Mouse (Mus musculus) kidney, embryonic 16.5 days (tissue): ENCODE data around the gene Arhgap45. TPM values are rescaled to one million over a fixed set of nuclear protein-coding genes. Genes with fewer than 3 reads are reported as not detected.

Experiments
- ATAC-seq: fragments of 200-750 bp; cut with Nextera tagmentation; 2 replicates; pipeline ENCODE4 v1.8.0; 2017; ENCODE audit warnings: moderate TSS enrichment; ENCODE audit not compliant: low FRiP score, low TSS enrichment
- H3K27ac ChIP-seq: fragments of 300-500 bp; sonication (generic); 2 replicates; pipeline ENCODE4 v1.5.1; 2014; ENCODE audit warnings: low read length
- H3K27me3 ChIP-seq: fragments of 300-500 bp; sonication (generic); 2 replicates; pipeline ENCODE4 v1.6.1; 2014; ENCODE audit warnings: low read length, control low read depth, mixed read lengths; ENCODE audit not compliant: insufficient read depth
- H3K36me3 ChIP-seq: fragments of 300-500 bp; sonication (generic); 2 replicates; pipeline ENCODE4 v1.6.1; 2014; ENCODE audit warnings: low read length, control low read depth, mixed read lengths; ENCODE audit not compliant: insufficient read depth
- H3K4me1 ChIP-seq: fragments of 300-500 bp; sonication (generic); 2 replicates; pipeline ENCODE4 v1.6.1; 2014; ENCODE audit warnings: low read length, control low read depth, mixed read lengths; ENCODE audit not compliant: insufficient read depth
- H3K4me2 ChIP-seq: fragments of 300-500 bp; sonication (generic); replicated peaks from 2 replicates; pipeline ENCODE4 v1.6.1; 2014; ENCODE audit warnings: low read depth, low read length
- H3K4me3 ChIP-seq: fragments of 300-500 bp; sonication (generic); 2 replicates; pipeline ENCODE4 v1.5.1; 2014; ENCODE audit warnings: mild to moderate bottlenecking, low read length
- H3K9ac ChIP-seq: fragments of 300-500 bp; sonication (generic); replicated peaks from 2 replicates; pipeline ENCODE4 v1.6.1; 2014; ENCODE audit warnings: low read length
- H3K9me3 ChIP-seq: fragments of 300-500 bp; sonication (generic); 2 replicates; pipeline ENCODE4 v1.6.1; 2016; ENCODE audit warnings: low read length, control low read depth
- WGBS: fragments of 180-500 bp; shearing (Covaris S2); extraction: QIAGEN DNeasy Blood & Tissue Kit; methylation state at CpG from one replicate; pipeline ENCODE4 v1.1.7; 2014; 5-methylcytosine and 5-hydroxymethylcytosine counted together
- polyA plus RNA-seq: library from polyadenylated mRNA; unstranded; fragments of >200 nt; fragmentation: Nextera tagmentation; extraction: Ambion mirVana; gene quantifications from 2 replicates; pipeline ENCODE4 v1.2.1, GENCODE M21; 2015

Gene Arhgap45
- polyA plus RNA-seq, 1 experiment from 2014 or later = 11.3 TPM

GRCm38 (mm10) chr10:80018739-80019297 lies 2.4 kb downstream of the Arhgap45 start:
- peak; percentile 67 for ATAC-seq
- Histone ChIP-seq H3K9me3 (no peaks in the 10 kb centered on the region), H3K9ac (peak overlapping the region; percentile 48), H3K4me3 (peak overlapping the region; percentile 41), H3K27me3 (peaks cover 23% of the 10 kb centered on the region), H3K27ac (peak overlapping the region; percentile 71), H3K4me2 (peak overlapping the region; percentile 49), H3K36me3 (no peaks in the 10 kb centered on the region), H3K4me1 (peaks cover 19% of the 10 kb centered on the region)
- 5% methylated on average over 12 of the region's 15 CpGs for WGBS

- ATAC-seq = peak; percentile 69; the same call in 1 of the 2 replicates
- H3K4me2 ChIP-seq = peak overlapping the region; percentile 49
- peak overlapping the region; percentile 71 for H3K27ac ChIP-seq
- H3K9me3 ChIP-seq = no peaks in the 10 kb centered on the region
- peak overlapping the region; percentile 41 for H3K4me3 ChIP-seq
- peaks cover 15% of the 10 kb centered on the region for H3K27me3 ChIP-seq
- peak overlapping the region; percentile 48 for H3K9ac ChIP-seq
- H3K36me3 ChIP-seq = no peaks in the 10 kb centered on the region
- peaks cover 16% of the 10 kb centered on the region for H3K4me1 ChIP-seq
- WGBS = 10% methylated on average over 20 of the region's 20 CpGs
Observed at GRCm38 (mm10) chr10:80019471-80020131, 3.1 kb downstream of the Arhgap45 start.

GRCm38 (mm10) chr10:80020191-80020590 lies 3.7 kb downstream of the Arhgap45 start:
- H3K9me3 ChIP-seq = no peaks in the 10 kb centered on the region
- H3K36me3 ChIP-seq = no peaks in the 10 kb centered on the region
- H3K4me2 ChIP-seq = peak overlapping the region; percentile 49
- H3K4me3 ChIP-seq = peak overlapping the region; percentile 41
- H3K4me1 ChIP-seq = peaks cover 16% of the 10 kb centered on the region
- peak overlapping the region; percentile 71; the same call in 1 of the 2 replicates for H3K27ac ChIP-seq
- ATAC-seq = no peak
- H3K9ac ChIP-seq = peak overlapping the region; percentile 48
- H3K27me3 ChIP-seq = peaks cover 9% of the 10 kb centered on the region; the same call in 1 of the 2 replicates
- WGBS = 39% methylated on average over 11 of the region's 11 CpGs

GRCm38 (mm10) chr10:80020603-80021319 lies 4.3 kb downstream of the Arhgap45 start:
- WGBS = 81% methylated on average over 18 of the region's 18 CpGs
- Histone ChIP-seq H3K27ac (no peak overlapping the region), H3K36me3 (no peaks in the 10 kb centered on the region), H3K9me3 (no peaks in the 10 kb centered on the region), H3K27me3 (0 out of 2 replicates have a peak, but pooled peaks cover 3% of the 10 kb centered on the region), H3K4me2 (peak overlapping the region; percentile 49), H3K9ac (no peak overlapping the region; the same call in 1 of the 2 replicates), H3K4me1 (peaks cover 16% of the 10 kb centered on the region), H3K4me3 (peak overlapping the region; percentile 41)
- no peak for ATAC-seq

- H3K4me1 ChIP-seq = peaks cover 16% of the 10 kb centered on the region
- no peaks in the 10 kb centered on the region for H3K36me3 ChIP-seq
- no peak overlapping the region for H3K27ac ChIP-seq
- 83% methylated on average over 11 of the region's 13 CpGs for WGBS
- no peaks in the 10 kb centered on the region for H3K9me3 ChIP-seq
- H3K4me2 ChIP-seq = no peak overlapping the region
- no peak for ATAC-seq
- H3K27me3 ChIP-seq = no peaks in the 10 kb centered on the region
- no peak overlapping the region for H3K9ac ChIP-seq
- H3K4me3 ChIP-seq = no peak overlapping the region
Observed at GRCm38 (mm10) chr10:80021320-80021641, 4.8 kb downstream of the Arhgap45 start.

- 90% methylated on average over 12 of the region's 12 CpGs for WGBS
- H3K36me3 ChIP-seq = no peaks in the 10 kb centered on the region
- no peaks in the 10 kb centered on the region for H3K9me3 ChIP-seq
- no peaks in the 10 kb centered on the region for H3K27me3 ChIP-seq
- peaks cover 16% of the 10 kb centered on the region for H3K4me1 ChIP-seq
- H3K4me2 ChIP-seq = no peak overlapping the region
- ATAC-seq = no peak
- H3K27ac ChIP-seq = no peak overlapping the region
- no peak overlapping the region for H3K9ac ChIP-seq
- H3K4me3 ChIP-seq = no peak overlapping the region
Observed at GRCm38 (mm10) chr10:80022164-80022563, 5.7 kb downstream of the Arhgap45 start.

GRCm38 (mm10) chr10:80022806-80023205 lies 6.4 kb downstream of the Arhgap45 start:
- no peak for ATAC-seq
- Histone ChIP-seq H3K4me3 (no peak overlapping the region), H3K27me3 (no peaks in the 10 kb centered on the region), H3K36me3 (no peaks in the 10 kb centered on the region), H3K9me3 (no peaks in the 10 kb centered on the region), H3K27ac (no peak overlapping the region), H3K9ac (no peak overlapping the region), H3K4me1 (peaks cover 16% of the 10 kb centered on the region), H3K4me2 (no peak overlapping the region)
- 94% methylated on average over 8 of the region's 8 CpGs for WGBS

- Histone ChIP-seq H3K9ac (no peak overlapping the region), H3K9me3 (no peaks in the 10 kb centered on the region), H3K27me3 (no peaks in the 10 kb centered on the region), H3K36me3 (no peaks in the 10 kb centered on the region), H3K4me2 (no peak overlapping the region), H3K4me1 (peaks cover 12% of the 10 kb centered on the region), H3K4me3 (no peak overlapping the region), H3K27ac (no peak overlapping the region)
- no peak for ATAC-seq
- WGBS = 76% methylated on average over 5 of the region's 5 CpGs
Observed at GRCm38 (mm10) chr10:80023758-80024157, 7.3 kb downstream of the Arhgap45 start.

- no peak for ATAC-seq
- 78% methylated on average over 15 of the region's 15 CpGs for WGBS
- Histone ChIP-seq H3K4me1 (peaks cover 6% of the 10 kb centered on the region; the same call in 1 of the 2 replicates), H3K9me3 (no peaks in the 10 kb centered on the region), H3K27me3 (no peaks in the 10 kb centered on the region), H3K4me2 (no peak overlapping the region), H3K36me3 (no peaks in the 10 kb centered on the region), H3K9ac (no peak overlapping the region), H3K27ac (no peak overlapping the region), H3K4me3 (no peak overlapping the region)
Observed at GRCm38 (mm10) chr10:80024229-80025043, 8.0 kb downstream of the Arhgap45 start.
